Mouse (Mus musculus): ENCODE measurements around the gene Lrp4.

Gene Lrp4

DNA sequence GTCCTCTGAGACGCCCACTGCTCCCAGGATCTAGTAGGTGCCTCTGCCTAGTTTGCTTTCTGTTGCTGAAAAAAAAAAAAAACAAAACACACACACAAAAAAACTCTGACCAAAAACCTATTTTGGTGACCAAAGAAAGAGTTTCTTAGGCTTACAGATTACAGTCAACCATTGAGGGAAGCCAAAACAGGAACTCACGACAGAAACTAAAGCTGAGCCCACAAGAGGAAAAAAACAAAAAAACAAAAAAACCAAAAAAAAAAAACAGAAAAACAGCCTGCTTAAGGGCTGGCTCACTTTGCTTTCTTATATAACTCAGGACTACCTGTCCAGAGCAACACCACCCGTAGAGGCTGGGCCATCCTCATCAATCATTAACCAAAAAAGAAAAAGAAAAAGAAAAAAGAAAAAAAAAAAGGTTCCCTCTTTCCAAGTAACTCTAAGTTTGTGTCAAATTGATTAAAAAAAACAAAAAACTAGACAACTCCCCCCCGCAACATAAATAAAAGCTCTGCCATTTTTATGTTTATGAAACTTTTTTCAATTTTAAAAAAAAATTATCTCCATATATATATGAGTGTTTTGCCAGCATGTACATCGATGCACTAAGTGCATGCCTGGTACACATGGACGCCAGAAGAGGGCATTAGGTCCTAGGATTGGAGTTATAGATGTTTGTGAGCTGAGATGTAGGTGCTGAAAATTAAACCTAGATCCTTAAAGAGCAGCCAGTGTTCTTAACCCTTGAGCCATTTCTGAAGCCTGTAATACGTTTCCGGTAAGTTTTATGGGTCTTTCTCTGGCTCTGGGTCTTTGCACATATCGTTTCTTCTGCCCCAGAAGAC is 3.9 kb upstream of the Lrp4 start:
- DNase-seq (ENCODE audit: low spot score) = no peak

DNA sequence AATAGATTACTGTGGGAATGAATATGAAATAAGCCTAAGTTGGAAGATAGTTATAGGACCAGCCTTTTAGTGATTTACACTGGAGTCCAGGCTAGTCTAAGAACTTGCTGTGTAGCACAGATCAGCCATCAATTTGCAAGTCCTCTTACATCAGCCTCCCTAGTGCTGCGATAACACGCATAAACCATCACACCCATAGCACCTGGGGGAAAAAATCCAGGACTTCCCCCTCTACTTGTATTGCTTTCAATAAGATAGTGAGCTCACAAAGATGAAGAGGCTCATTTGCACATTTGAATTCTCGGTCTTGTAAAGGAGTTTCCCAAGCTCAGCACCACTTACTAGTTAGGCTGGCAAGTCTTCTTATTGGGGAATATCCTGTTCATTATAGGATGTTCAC is 2.9 kb upstream of the Lrp4 start:
- DNase-seq (ENCODE audit: low spot score) = no peak

DNA sequence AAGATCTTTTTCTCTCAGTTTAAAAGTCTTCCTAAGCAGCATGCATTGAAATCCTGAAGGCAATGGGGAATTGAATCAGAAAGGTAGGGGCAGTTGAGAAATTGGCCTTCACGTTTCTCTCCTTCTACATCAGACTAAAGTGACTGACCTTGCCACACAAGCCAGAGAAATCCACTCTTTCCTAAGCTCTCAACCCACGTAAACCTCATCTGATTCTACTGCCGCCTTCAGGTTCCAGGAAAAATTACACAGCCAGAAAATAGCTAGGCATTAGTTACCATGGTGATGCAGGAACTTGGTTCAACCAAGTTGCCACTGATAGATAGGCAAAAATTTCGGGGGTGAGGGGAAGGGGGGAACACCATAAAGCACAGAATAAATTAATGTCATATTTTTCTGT is 1.5 kb upstream of the Lrp4 start:
- peak; percentile 71 for DNase-seq (ENCODE audit: low spot score)

DNA sequence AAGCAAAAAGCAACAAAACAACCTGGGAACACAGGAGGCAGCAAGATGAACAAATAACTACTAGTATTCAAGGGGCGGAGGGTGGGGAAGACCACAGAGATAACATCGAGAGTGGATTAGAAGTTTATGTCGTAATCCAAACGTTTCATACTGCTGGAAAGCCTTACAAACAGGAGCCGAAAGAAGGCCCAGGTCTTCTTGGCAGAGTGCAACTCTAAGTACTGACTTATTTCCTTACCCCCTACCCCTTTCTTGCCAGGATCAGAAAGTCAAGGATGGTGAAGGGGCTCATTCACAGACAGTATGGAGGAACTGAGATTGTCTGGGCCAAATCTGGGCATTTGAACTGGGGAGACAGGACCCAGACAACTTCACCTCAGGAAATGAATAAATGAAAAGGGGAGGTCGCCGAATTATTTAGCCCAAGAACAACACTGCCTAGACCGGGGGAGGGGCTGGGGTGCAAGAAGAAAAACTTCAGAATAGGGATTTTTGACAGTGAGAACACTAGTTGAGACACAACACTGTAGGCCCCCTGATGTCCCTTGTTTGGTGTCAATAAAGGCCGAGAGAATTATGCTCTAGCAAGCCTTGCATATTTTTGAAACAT is 715 bp upstream of the Lrp4 start:
- peak; percentile 10 for DNase-seq (ENCODE audit: low spot score)

DNA sequence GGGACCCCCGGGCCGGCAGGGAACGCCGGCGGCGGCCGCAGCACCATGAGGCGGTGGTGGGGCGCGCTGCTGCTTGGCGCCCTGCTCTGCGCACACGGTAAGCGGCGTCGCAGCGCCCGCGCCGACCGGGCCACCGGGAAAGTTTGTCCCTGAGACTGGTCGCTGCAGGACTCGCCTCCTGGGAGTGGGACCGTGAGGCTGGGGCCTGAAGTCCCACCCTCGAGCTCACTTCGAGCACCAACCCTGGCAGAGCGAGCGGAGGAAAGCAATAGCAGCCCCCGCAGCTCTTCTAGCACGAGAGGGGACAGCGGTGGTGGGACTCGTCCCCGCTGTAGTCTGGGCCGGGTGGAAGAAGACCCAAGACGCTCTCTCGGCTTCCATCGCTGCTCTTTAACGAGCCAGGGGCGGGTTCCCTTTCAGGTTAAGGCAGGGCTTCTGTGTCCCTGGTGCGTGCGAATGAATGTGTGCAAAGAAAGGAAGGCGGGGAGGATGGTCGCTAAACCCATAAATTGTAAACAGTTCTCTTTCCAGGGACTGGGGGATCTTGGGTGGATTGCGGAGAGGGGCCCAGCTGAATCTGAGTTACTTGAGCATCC is 443 bp downstream of the Lrp4 start:
- peak; percentile 56 for DNase-seq (ENCODE audit: low spot score)

DNA sequence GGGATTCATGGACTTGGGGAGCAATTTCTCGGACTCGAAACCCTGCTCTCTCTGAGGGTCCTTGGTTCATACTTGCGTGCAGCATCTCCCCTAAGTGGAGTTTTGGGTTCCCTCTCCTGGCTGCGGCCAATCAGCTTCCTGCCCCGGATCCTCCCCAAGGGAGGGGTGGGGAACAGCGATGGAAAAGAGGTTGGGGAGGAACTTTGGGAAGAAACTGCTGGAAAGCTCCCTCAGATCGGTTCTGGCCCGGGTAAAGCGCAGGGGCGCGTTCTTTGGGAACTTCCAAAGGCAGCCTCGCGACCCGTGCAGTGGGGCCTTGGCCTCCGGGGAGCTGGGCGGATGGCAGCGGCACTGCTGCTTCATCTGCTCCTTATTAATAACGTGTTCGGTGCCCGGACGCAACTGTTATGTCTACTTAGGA is 951 bp downstream of the Lrp4 start:
- peak; percentile 32 for DNase-seq (ENCODE audit: low spot score)

DNA sequence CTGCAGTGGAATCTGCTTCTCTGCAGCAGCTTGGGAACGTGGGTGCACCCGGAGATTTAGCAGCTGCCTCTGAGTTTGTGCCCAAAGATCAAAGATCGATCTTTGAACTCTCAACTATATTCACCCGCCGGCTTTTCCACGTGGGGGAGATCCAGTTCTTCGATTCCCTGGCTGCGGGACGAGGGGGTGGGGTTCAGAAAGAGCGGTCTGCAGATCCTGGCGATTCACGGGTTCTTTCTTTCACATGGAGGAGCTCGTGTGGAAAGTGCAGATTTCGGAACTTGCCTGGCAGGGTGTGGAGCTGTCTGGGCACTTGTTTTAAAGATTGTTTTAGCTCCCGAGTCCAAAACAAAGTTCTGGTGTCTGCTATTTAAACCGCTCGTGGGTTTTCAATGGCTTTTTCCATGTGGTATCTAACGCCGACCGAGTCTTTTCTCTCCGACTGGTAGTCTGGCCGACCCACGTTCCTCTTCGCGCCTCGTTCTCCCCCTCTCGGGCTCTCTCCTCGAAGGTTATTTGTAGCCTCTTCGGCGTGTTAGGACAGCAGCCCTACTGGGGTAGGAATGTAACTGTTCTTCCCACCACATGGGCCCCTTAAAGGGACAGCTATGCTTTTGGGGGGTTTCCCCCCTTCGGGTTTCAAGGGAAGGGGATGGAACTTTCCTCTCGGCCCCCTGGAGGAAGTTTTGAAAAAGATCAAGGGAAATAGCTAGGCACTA is 1.5 kb downstream of the Lrp4 start:
- DNase-seq (ENCODE audit: low spot score) = peak; percentile 37

DNA sequence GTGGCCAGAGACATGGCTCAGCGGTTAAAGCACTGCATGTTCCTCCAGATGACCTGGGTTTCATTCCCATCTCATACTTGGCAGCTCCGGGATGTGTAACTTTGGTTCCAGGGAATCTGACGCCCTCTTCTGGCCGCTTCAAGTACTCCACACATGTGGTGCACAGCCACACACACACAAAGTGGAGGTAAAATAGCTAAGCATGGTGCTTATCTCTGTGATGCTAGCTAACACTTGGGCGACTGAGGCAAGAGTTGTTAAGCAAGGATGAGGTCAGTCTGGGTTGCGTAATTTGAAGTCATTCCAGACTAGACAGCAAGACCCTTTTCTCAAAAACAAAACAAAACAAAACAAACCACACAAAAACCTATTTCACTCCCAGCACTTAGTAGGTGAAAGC is 2.8 kb downstream of the Lrp4 start:
- DNase-seq (ENCODE audit: low spot score) = no peak

DNA sequence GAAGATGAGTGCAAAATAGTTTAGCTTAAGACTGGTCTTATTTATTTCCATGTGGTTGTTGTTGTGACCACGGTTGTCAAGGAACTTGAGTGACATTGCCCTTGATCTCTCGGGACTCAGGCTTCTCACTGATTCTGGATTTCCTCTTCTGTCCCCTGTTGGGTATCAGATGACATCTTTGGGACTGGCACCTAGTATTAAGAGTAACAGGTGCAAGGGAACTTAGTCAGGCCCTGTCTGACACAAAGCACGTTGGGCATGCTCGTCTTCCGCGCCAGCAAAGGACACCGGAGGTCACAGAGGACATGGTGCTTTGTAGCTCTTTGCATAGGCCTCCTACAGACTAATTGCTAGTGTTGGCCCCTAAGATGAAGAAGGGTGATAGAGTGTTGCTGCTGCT is 3.5 kb downstream of the Lrp4 start:
- DNase-seq (ENCODE audit: low spot score) = no peak

DNA sequence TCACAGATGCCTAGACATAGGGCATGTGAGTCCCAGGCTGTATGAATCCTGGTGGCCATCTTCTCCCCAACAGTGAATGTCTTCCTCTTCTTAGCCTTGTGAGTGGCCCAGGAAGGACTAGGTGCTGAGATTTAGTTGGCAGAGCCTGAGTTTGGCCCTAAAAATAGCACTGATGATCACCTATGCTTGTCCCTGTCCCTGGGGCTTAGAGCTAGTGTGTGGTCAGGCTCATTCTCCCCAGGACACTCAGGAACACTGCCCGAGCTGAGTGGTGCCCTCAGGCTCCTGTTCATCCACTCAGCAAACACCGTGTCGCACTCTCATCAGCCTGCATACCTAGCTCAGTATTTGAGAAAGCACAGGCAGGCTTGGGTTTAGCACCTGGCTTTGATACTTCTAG is 4.0 kb downstream of the Lrp4 start:
- no peak for DNase-seq (ENCODE audit: low spot score)

DNA sequence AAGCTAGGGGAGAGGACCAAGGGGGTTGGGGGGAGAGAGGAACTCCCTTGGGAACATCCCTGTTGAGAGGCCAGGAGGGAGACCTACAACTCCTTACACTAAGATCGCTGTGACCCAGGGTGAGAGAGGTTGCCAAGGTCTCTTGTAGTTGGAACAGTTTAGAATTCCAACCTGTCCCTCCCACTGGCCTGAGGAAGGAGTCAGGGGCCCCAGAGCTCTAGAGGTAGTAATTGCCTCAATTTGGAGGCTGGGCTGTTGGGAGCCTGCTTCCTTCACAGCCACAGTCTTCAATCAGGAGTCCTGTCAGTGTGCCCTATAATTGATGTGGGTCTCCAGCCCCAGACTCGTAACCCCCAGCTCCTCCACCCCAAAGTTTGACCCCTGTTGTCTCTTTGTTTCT is 4.9 kb downstream of the Lrp4 start:
- no peak for DNase-seq (ENCODE audit: low spot score)

DNA sequence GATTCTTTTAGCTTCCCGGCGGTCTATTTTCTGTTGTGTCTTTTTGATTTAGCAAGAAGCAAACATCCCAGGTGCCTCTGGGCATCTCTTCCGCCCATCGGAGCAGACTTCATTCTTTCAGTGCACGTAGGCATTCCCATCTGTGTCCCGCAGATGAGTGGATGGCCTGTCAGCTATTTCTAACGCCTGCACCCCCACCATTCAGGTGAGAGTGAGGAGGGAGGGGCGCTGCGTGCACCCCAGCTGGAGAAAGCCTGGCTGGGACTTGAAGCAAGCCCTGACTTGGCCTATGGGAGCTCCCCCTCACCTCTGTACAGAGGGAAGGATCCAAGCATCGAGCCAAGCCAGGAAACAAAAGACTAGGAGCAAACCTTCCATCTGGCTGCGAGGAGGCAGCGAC is 5.4 kb downstream of the Lrp4 start:
- no peak for DNase-seq (ENCODE audit: low spot score)

DNA sequence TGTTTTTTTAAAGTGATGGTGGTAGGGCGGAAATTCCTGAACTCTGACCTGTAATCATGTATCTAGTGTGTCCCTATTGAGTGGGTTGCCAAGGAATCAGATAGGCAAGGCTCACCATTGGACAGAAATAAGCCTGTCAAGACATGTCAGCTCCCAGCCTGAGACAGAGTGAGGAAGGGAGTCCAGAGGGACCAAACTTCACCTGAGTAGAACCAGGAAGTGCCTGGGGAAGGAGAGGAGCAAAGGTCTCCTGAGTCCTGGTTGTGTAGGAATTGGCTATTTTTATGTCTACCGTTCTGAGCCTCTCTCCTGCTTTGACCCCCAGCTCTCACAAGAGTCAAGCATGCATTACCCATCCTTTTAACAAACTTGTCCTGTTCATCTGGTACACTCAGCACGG is 8.6 kb downstream of the Lrp4 start:
- no peak for DNase-seq (ENCODE audit: low spot score)

DNA sequence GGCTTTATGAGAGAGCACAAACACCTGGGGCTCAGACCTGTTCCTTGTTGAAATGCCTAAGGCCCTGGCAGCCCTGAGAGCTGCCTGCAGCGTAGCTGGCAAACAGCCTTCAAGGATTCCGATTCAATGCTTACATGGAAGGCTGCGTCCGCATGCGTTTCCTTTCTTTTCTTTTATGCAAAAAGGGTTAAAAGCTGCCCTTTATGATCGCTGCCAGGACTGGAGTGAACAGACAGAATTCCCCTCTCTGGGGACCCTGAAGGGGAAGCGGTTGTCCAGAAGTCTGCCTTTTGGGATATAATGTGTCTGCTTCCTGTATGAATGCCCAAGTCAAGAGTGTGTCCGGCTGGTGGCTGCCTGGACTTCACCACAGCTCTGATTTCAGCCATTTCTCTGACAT is 10.3 kb downstream of the Lrp4 start:
- DNase-seq (ENCODE audit: low spot score) = no peak

DNA sequence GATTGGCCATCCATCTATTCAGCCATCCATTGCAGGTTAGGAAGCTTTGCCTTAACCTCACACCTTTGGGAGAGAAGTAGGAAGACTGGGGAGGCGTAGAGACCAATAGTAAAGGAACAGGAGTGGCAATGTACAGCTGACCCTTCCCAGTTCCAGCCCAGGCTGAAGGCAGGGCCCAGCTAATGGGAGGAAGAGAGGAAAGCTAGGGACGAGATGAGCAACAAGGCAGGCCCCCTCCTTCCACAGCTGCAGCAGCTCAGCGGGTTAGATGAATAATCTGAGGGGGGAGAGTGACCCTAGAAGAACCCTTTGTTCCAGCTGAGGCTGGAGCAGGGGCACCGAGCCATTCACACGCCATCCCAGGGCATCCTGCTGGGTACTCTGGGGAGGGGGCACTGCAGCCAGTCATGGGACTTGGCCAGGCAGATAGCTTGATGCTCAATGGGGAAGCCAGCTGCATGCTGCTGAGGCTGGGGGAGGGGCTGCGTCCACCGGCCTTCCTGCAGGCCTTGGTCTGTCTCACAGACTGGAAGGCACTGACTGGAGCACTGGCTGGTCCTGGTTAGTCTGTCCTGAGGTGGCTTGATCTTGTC is 12.8 kb downstream of the Lrp4 start:
- DNase-seq (ENCODE audit: low spot score) = no peak

DNA sequence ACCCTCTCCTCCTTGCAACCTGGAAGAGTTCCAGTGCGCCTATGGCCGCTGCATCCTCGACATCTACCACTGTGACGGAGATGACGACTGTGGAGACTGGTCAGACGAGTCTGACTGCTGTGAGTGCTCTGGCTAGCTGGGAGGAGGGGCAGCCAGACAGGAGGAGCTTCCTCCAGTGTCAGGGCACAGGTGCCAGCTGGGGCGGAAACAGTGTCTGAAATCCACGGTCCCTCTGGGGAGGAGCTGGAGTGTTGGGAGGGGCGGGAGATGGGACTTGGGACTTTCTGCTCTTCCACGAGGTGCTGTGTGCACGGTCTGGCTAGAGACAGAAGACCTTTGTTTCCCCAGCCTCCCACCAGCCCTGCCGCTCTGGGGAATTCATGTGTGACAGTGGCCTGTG is 17.0 kb downstream of the Lrp4 start:
- DNase-seq (ENCODE audit: low spot score) = no peak

DNA sequence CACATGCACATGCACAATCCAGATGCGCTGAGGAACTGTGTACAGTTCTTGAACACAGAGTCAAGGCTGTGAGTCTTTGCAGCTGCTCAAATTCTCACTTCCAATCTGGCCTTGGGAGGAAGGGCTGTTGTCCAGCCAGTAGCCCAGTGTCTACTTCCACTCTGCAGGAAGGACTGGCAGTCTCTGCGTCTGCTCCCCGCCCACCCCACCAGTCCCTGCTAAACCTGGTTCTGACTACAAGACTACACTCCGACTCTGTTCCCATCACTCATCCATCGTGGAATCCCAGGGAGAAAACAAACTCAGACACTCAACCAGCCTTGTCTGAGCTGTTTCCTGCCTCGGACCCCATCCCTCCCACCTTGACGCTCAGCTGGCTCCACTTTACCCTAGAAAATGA is 18.5 kb downstream of the Lrp4 start:
- no peak for DNase-seq (ENCODE audit: low spot score)

DNA sequence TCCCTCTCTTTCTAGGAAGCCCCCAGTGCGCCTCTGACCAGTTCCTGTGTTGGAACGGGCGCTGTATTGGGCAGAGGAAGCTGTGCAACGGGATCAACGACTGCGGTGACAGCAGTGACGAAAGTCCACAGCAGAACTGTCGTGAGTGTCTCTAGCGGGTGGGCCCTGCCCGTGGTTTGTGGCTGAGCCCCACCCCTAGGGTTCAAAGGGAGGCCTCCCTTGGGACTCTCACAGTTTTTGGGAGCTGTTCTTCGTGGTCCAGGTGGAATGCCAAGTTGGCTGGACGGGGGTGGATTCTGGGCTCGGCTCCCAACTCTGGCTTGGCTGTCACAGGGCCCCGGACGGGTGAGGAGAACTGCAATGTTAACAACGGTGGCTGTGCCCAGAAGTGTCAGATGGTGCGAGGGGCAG is 18.9 kb downstream of the Lrp4 start:
- no peak for DNase-seq (ENCODE audit: low spot score)

DNA sequence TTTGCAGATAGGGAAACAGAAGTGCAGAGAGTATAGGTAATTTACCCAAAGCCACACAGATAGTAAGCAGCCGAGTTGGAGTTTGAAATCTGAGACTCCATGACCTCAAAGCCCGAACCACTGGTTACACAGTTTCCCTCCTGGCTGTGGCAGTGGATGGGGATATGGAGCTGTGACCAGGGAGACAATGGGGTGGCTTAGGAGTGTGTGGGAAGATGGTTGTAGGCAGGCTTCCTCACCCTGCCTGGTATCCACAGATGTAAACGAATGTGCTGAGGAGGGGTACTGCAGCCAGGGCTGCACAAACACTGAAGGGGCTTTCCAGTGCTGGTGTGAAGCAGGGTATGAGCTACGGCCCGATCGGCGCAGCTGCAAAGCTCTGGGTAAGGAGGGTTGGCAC is 19.5 kb downstream of the Lrp4 start:
- DNase-seq (ENCODE audit: low spot score) = no peak

DNA sequence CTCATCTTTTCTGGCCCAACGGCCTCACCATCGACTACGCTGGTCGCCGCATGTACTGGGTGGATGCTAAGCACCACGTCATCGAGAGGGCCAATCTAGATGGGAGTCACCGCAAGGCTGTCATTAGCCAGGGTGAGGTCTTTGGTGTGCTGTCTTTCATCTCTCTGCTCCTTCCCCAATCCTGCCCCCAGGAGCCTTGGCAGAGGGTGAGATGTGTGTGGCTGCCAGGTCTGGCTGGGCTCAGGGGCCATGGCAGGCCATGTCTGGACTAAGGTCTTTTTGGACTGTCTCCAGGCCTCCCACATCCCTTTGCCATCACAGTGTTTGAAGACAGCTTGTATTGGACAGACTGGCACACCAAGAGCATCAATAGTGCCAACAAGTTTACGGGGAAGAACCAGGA is 23.1 kb downstream of the Lrp4 start:
- peak; percentile 54 for DNase-seq (ENCODE audit: low spot score)

DNA sequence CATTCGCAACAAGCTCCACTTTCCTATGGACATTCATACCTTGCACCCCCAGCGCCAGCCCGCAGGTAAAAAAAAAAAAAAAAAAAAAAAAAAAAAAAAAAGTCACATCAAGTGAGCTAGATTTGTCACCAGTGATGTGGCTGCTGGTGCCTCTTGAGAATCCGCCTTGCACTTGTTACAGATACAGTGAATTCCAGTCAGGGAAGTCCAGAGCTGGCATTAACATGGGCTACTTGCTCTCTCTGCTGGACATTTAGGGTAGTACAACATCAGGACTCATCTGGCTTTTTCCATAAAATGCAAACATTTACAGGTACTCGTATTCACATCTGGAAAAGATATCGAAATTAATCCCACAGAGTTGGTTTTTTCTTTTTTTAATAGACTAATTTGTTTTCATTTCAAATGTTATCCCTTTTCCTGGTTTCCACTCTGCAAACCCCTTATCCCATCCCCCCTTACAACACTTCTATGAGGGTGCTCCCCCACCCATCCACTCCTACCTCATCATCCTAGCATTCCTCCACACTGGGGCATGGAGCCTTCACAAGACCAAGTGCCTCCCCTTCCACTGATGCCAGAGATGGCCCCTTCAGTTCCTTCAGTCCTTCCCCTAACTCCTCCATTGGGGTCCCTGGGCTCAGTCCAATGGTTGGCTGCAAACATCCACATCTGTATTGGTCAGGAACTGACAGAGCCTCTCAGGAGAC is 23.6 kb downstream of the Lrp4 start:
- peak; percentile 84 for DNase-seq (ENCODE audit: low spot score)

DNA sequence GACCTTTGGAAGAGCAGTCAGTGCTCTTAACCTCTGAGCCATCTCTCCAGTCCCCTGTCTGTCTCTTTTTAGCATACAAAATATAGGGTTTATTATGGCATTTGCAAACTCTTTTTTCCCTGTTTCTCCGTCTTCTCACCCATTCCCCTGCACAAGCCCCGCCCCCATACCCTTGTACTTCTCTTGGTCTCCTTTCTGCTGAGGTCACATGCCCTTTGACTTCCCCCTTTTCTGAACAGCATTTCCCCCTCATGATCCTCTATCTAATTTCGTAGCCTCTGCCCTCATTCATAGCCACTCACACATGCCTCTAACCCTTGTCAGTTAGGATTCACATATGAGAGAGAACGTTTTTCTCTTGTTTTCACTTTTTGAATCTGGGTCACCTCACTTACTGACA is 27.4 kb downstream of the Lrp4 start:
- no peak for DNase-seq (ENCODE audit: low spot score)
